Mouse (Mus musculus) lung, adult 2 months (tissue): Measurements from ENCODE around the gene Myh6. TPM values are rescaled to one million over a fixed set of nuclear protein-coding genes. Genes with fewer than 3 reads are reported as not detected.
"Not testable (repeated sequence)": the region's sequence is repeated elsewhere in the genome, so short reads cannot be mapped to it uniquely, and the experiment has no call there.

ENCODE experiments used
- DNase-seq: peaks from one replicate; pipeline ENCODE4 v3.0.0; 2022
- H3K4me1 ChIP-seq: fragments of 200-500 bp; 2 replicates; pipeline ENCODE4 v1.6.1; 2011; ENCODE audit warnings: low read length; ENCODE audit not compliant: control insufficient read depth, insufficient read depth
- H3K4me3 ChIP-seq: fragments of 200-500 bp; replicated peaks from 2 replicates; pipeline ENCODE3; 2011; ENCODE audit warnings: low read depth, mild to moderate bottlenecking, control low read depth, low read length; ENCODE audit errors: extremely low read depth
- CTCF ChIP-seq: fragments of 200-500 bp; IDR thresholded peaks from 2 replicates; pipeline ENCODE4 v1.5.1; 2011; ENCODE audit warnings: mild to moderate bottlenecking, low read length, control low read depth; ENCODE audit not compliant: insufficient read depth
- POLR2A ChIP-seq: fragments of 200-500 bp; IDR thresholded peaks from 2 replicates; pipeline ENCODE4 v1.6.1; 2011; ENCODE audit warnings: low read depth, mild to moderate bottlenecking, control low read depth, low read length, borderline replicate concordance; ENCODE audit errors: extremely low read depth
- WGBS: fragments of 180-500 bp; shearing (Covaris S2); methylation state at CpG from one replicate; pipeline ENCODE4 v1.1.7; 2018; 5-methylcytosine and 5-hydroxymethylcytosine counted together
- polyA plus RNA-seq: library from polyadenylated mRNA; depleted of rRNA; stranded (reverse); fragments of >200 nt; gene quantifications from 2 replicates; pipeline ENCODE4 v1.2.3, GENCODE M21; 2012

Gene Myh6
- polyA plus RNA-seq, 1 experiment, result 128 TPM

GRCm38 (mm10) chr14:54960769-54961168 is 6.0 kb downstream of the Myh6 start:
- no peak overlapping the region for H3K4me3 ChIP-seq

GRCm38 (mm10) chr14:54959853-54960613 is 6.7 kb downstream of the Myh6 start:
- DNase-seq, H3K4me3 ChIP-seq, H3K4me1 ChIP-seq: not testable (repeated sequence)
- WGBS, result 86% methylated on average over 12 of the region's 12 CpGs

More at GRCm38 (mm10) chr14:54960769-54961168, 6.0 kb downstream of the Myh6 start:
- 51% methylated on average over 10 of the region's 10 CpGs for WGBS
- no peak for DNase-seq
- no peaks in the 10 kb centered on the region for H3K4me1 ChIP-seq
- TF ChIP-seq CTCF (no peak), POLR2A (no peak)

- Histone ChIP-seq H3K4me3 (no peak overlapping the region), H3K4me1 (no peaks in the 10 kb centered on the region)
- DNase-seq, result no peak
- WGBS, result 74% methylated on average over 3 of the region's 3 CpGs
- TF ChIP-seq POLR2A, result no peak
- no peak for TF ChIP-seq CTCF
These were observed 7.5 kb downstream of the Myh6 start for GRCm38 (mm10) chr14:54959197-54959596.

GRCm38 (mm10) chr14:54958503-54958902 is 8.2 kb downstream of the Myh6 start:
- no peak overlapping the region for H3K4me3 ChIP-seq
- no peaks in the 10 kb centered on the region for H3K4me1 ChIP-seq
- TF ChIP-seq CTCF, result no peak
- no peak for TF ChIP-seq POLR2A
- DNase-seq, result no peak
- 77% methylated on average over 4 of the region's 4 CpGs for WGBS

- H3K4me1 ChIP-seq, result no peaks in the 10 kb centered on the region
- no peak overlapping the region for H3K4me3 ChIP-seq
- no peak for TF ChIP-seq POLR2A
- TF ChIP-seq CTCF, result no peak
- no peak for DNase-seq
- 83% methylated on average over 9 of the region's 9 CpGs for WGBS
These were observed 10.2 kb downstream of the Myh6 start for GRCm38 (mm10) chr14:54956533-54956932.

GRCm38 (mm10) chr14:54955481-54955880 is 11.2 kb downstream of the Myh6 start:
- Histone ChIP-seq H3K4me3 (no peak overlapping the region), H3K4me1 (no peaks in the 10 kb centered on the region)
- no peak for TF ChIP-seq CTCF
- no peak for TF ChIP-seq POLR2A
- no peak for DNase-seq
- 64% methylated on average over 3 of the region's 3 CpGs for WGBS

- 82% methylated on average over 3 of the region's 3 CpGs for WGBS
- H3K4me3 ChIP-seq, result no peak overlapping the region
- no peak for DNase-seq
- TF ChIP-seq POLR2A (no peak), CTCF (no peak)
- H3K4me1 ChIP-seq, result no peaks in the 10 kb centered on the region
These were observed 12.3 kb downstream of the Myh6 start for GRCm38 (mm10) chr14:54954474-54954873.

- TF ChIP-seq POLR2A (no peak), CTCF (no peak)
- no peaks in the 10 kb centered on the region for H3K4me1 ChIP-seq
- 88% methylated on average over 8 of the region's 8 CpGs for WGBS
- no peak for DNase-seq
- no peak overlapping the region for H3K4me3 ChIP-seq
These were observed 13.0 kb downstream of the Myh6 start for GRCm38 (mm10) chr14:54953664-54954206.

GRCm38 (mm10) chr14:54951587-54951986 is 15.1 kb downstream of the Myh6 start:
- no peak overlapping the region for H3K4me3 ChIP-seq
- TF ChIP-seq CTCF, result no peak
- TF ChIP-seq POLR2A, result no peak
- no peak for DNase-seq
- no peaks in the 10 kb centered on the region for H3K4me1 ChIP-seq
- WGBS, result 86% methylated on average over 6 of the region's 6 CpGs

GRCm38 (mm10) chr14:54950493-54950892 is 16.2 kb downstream of the Myh6 start:
- Histone ChIP-seq H3K4me1 (no peaks in the 10 kb centered on the region), H3K4me3 (no peak overlapping the region)
- no peak for DNase-seq
- 55% methylated on average over 12 of the region's 12 CpGs for WGBS
- no peak for TF ChIP-seq POLR2A
- TF ChIP-seq CTCF, result no peak

- Histone ChIP-seq H3K4me1 (no peaks in the 10 kb centered on the region), H3K4me3 (no peak overlapping the region)
- WGBS, result 81% methylated on average over 9 of the region's 9 CpGs
- TF ChIP-seq POLR2A (no peak), CTCF (no peak)
- DNase-seq, result no peak
These were observed 17.9 kb downstream of the Myh6 start for GRCm38 (mm10) chr14:54948781-54949180.

- WGBS, result 91% methylated on average over 11 of the region's 11 CpGs
- DNase-seq, H3K4me3 ChIP-seq, H3K4me1 ChIP-seq: not testable (repeated sequence)
These were observed 19.7 kb downstream of the Myh6 start for GRCm38 (mm10) chr14:54947008-54947407.
